Mouse (Mus musculus) inflammation-experienced regulatory T-cells, adult 6 months (primary cell): ENCODE measurements around the gene Tpm3. TPM values are rescaled to one million over a fixed set of nuclear protein-coding genes. Genes with fewer than 3 reads are reported as not detected.

Experiments
- ATAC-seq: one replicate; pipeline ENCODE4 v1.8.0; 2017
- polyA plus RNA-seq, 3 experiments: library from polyadenylated mRNA; unstranded; fragments of 100-300 nt; shearing (Covaris generic); gene quantifications; one replicate each; pipeline ENCODE4 v1.2.1; 2017

Tpm3 gene
- polyA plus RNA-seq, 3 experiments from 2014 or later: 843 to 975 (median 918) TPM

GRCm38 (mm10) chr3:90137606-90138005 is 65.2 kb downstream of the Tpm3 start:
- no peak for ATAC-seq

GRCm38 (mm10) chr3:90139962-90140361 is 67.5 kb downstream of the Tpm3 start:
- ATAC-seq: no peak

- no peak for ATAC-seq
These were observed 73.0 kb downstream of the Tpm3 start for GRCm38 (mm10) chr3:90145461-90145860.

- ATAC-seq: no peak
These were observed 74.2 kb downstream of the Tpm3 start for GRCm38 (mm10) chr3:90146651-90147050.

Other genes starting within 250 kb of the Tpm3 start
- 10 to 100 TPM in 1 of 3 experiments, 1 to 10 TPM in 2; 3.3 to 10.1 (median 9.1) TPM for gene She, start 241.3 kb upstream of the Tpm3 start, polyA plus RNA-seq
- 10 to 100 TPM in 2 of 3 experiments, 1 to 10 TPM in 1; 4.6 to 23.5 (median 19.0) TPM for gene Il6ra, start 159.5 kb upstream of the Tpm3 start, polyA plus RNA-seq
- gene Atp8b2, start 109.1 kb upstream of the Tpm3 start, polyA plus RNA-seq: 10 to 100 TPM; 21.8 to 24.1 (median 22.9) TPM
- 10 to 100 TPM; 59.6 to 87.0 (median 74.0) TPM for gene Hax1, start 73.9 kb upstream of the Tpm3 start, polyA plus RNA-seq
- gene 4933434E20Rik, start 21.0 kb upstream of the Tpm3 start, polyA plus RNA-seq: 100 to 1,000 TPM; 323 to 414 (median 404) TPM
- gene Ubap2l, start 20.0 kb upstream of the Tpm3 start, polyA plus RNA-seq: 100 to 1,000 TPM; 204 to 305 (median 225) TPM
- under 1 TPM; 0.18 to 0.51 (median 0.49) TPM for gene Nup210l, start 31.5 kb downstream of the Tpm3 start, polyA plus RNA-seq
- 1,000 to 10,000 TPM; 3,921 to 9,955 (median 8,802) TPM for gene Rps27, start 141.0 kb downstream of the Tpm3 start, polyA plus RNA-seq
- under 1 TPM in 2 of 3 experiments, not detected in 1; 0.58 to 0.94 TPM for gene Rab13, start 141.0 kb downstream of the Tpm3 start, polyA plus RNA-seq
- gene Jtb, start 158.9 kb downstream of the Tpm3 start, polyA plus RNA-seq: 10 to 100 TPM; 61.4 to 73.4 (median 68.5) TPM
- not detected for gene Creb3l4, start 170.9 kb downstream of the Tpm3 start, polyA plus RNA-seq
- gene Slc39a1, start 175.5 kb downstream of the Tpm3 start, polyA plus RNA-seq: 10 to 100 TPM; 35.0 to 72.7 (median 59.5) TPM
- 10 to 100 TPM; 35.6 to 48.0 (median 37.0) TPM for gene Crtc2, start 181.5 kb downstream of the Tpm3 start, polyA plus RNA-seq
- gene Dennd4b, start 192.5 kb downstream of the Tpm3 start, polyA plus RNA-seq: 10 to 100 TPM; 19.6 to 25.8 (median 24.2) TPM
- 10 to 100 TPM; 14.9 to 34.0 (median 28.3) TPM for gene Gatad2b, start 220.5 kb downstream of the Tpm3 start, polyA plus RNA-seq